Mouse (Mus musculus): Measurements from ENCODE around the gene Exosc3. TPM values are rescaled to one million over a fixed set of nuclear protein-coding genes. Genes with fewer than 3 reads are reported as not detected.

Gene Exosc3
- 9.7 and 26.2 TPM in 2 replicates for polyA plus RNA-seq (2012; rRNA removed; ENCODE audit: low replicate concordance)

GRCm38 (mm10) chr4:45342286-45343155 lies at the start of gene Exosc3:
Gene Exosc3 (minus strand): TSS chr4:45342732.

GRCm38 (mm10) chr4:45341669-45342249 lies 773 bp downstream of the Exosc3 start, which contains the start of gene Dcaf10:
Gene Dcaf10 (plus strand): TSS chr4:45342101.

GRCm38 (mm10) chr4:45296662-45297564 lies 45.6 kb downstream of the Exosc3 start, which contains the start of gene Trmt10b:
Gene Trmt10b (plus strand): TSS chr4:45297127.

Other genes with a start within 250 kb of the Exosc3 start
- 107 and 122 TPM in 2 replicates for gene Tomm5, start 234.6 kb downstream of the Exosc3 start, polyA plus RNA-seq (2012; rRNA removed; ENCODE audit: low replicate concordance)
- 0.04 and 0.66 TPM in 2 replicates for gene Frmpd1, start 157.9 kb downstream of the Exosc3 start, polyA plus RNA-seq (2012; rRNA removed; ENCODE audit: low replicate concordance)
- 2.7 and 3.5 TPM in 2 replicates for gene Trmt10b, start 45.6 kb downstream of the Exosc3 start, polyA plus RNA-seq (2012; rRNA removed; ENCODE audit: low replicate concordance)
- 11.9 and 21.7 TPM in 2 replicates for gene Dcaf10, start 631 bp downstream of the Exosc3 start, polyA plus RNA-seq (2012; rRNA removed; ENCODE audit: low replicate concordance)
- 135 and 139 TPM in 2 replicates for gene Slc25a51, start 66.0 kb upstream of the Exosc3 start, polyA plus RNA-seq (2012; rRNA removed; ENCODE audit: low replicate concordance)
- 18.4 and 19.4 TPM in 2 replicates for gene Shb, start 189.7 kb upstream of the Exosc3 start, polyA plus RNA-seq (2012; rRNA removed; ENCODE audit: low replicate concordance)